Mouse (Mus musculus): ENCODE results near the gene Eef1g.
"Not testable (repeated sequence)": the region's sequence is repeated elsewhere in the genome, so short reads cannot be mapped to it uniquely, and the experiment has no call there.

DNA sequence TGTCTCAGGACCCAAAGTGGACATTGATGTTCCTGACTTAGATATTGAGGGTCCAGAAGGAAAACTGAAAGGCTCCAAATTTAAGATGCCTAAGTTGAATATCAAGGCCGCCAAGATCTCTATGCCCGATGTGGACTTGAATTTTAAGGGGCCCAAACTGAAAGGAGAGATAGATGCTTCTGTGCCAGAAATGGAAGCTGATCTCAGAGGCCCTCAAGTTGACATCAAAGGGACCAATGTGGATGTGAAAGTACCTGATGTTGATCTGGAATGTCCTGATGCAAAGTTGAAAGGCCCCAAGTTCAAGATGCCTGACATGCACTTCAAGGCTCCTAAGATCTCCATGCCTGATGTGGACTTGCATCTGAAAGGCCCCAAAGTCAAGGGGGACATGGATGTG lies 40.1 kb downstream of the Eef1g start:
- TF ChIP-seq EP300, CTCF (IDR thresholded peaks at IDR 0.05): not testable (repeated sequence)

Measured in lung, postnatal 0 days (tissue).